Mouse (Mus musculus) frontal cortex, adult (tissue): ENCODE data around the gene Dedd.
"Not testable (repeated sequence)": the region's sequence is repeated elsewhere in the genome, so short reads cannot be mapped to it uniquely, and the experiment has no call there.

Experiments used
- ATAC-seq: cut with Nextera tagmentation; 2 replicates; pipeline ENCODE4 v1.9.2; 2017; ENCODE audit warnings: mild to moderate bottlenecking, moderate library complexity, mixed read lengths; ENCODE audit not compliant: low TSS enrichment

The Dedd gene

GRCm38 (mm10) chr1:171328839-171329432 lies at the start of gene Dedd:
Dedd (plus strand) TSS chr1:171329145.
- ATAC-seq: peak; percentile 90

GRCm38 (mm10) chr1:171279721-171280120 lies 49.2 kb upstream of the Dedd start:
- no peak for ATAC-seq

GRCm38 (mm10) chr1:171280250-171280915 lies 48.6 kb upstream of the Dedd start:
- no peak for ATAC-seq

DNA sequence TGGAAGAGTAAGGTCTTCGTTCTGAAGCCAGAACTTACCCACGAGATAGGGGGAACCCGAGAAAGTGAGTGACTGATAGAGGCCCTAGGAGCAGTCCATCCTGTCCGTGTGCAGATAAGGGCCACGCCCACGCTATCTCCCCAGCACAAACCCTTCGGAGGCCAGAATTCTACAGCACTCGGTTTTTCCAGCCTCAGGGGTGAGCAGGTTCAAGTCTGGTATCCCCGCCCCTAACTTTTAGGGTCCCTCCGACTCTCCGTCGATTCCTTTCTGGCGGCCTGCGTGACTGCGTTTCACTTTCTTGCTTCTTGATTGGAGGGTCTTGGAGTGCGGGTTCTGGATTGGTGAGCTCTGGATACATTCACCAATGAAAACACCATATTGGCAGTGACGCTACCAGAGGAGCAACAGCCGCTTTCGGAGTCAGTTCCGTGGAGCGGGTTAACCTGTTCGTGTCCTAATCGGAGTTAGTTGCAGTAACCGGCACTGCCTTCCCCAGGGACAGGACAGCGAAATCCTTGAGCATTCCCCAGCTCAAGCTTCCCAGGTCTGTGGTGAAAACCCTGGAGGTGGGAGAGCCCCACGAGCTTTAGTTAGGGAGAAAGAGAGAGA lies 47.9 kb upstream of the Dedd start, which contains the start of gene Ppox:
Gene Ppox (minus strand): TSS at position 271 of the 612 bp plus-strand sequence.
- peak; percentile 93 for ATAC-seq

DNA sequence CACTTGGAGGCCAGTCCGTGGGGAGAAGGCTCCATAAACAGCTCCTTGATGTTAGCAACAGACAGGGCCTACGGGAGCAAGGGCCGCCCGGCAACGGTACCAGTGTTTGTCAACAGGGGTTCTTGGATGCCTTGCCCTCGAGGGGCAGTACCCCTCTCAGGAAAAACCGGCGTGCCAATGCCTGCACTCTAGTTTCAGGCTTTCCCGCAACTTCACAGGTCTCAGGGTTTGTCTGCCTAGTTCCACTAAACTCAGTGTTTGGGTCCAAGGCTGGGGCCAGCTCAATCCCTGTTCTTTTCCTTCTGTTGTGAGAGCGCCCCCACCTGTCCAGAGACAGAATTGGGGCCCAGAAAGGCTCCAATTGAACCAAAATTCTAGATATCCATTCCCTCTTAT lies 47.4 kb upstream of the Dedd start:
- peak; percentile 42 for ATAC-seq

DNA sequence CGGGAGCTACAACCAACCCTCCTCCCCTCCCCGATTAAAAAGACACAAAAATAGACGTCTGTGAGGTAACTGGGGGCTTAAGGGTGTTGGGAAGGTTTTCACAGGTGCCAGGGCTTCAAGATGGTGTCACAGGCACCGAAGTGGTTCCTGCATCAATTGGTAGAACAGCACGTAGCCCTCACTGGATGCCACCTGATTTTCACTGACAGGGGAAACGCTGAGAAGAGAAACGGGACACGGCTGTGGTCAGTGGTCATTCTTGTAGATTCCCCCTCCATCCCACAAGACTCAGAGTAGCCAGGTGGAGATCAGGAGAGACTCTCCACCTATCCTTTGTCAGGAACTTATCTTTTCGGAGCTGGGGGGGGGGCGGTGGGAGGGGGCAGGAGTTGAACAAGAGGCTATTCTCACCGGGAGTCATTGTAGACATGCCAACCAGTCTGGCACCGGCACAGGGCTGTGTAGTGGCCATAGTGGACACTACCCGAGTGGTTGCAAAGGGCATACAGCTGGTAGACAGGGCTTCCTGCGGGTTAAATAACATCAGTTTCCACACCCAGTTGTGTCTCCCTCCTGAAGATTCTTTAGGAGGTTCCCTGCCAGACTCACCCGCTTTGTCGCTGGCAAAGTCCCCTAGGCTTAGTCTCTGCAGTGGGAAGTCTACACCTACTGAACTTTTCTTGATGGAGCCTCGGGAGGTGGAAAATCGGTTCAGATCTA lies 46.7 kb upstream of the Dedd start:
- ATAC-seq: no peak

DNA sequence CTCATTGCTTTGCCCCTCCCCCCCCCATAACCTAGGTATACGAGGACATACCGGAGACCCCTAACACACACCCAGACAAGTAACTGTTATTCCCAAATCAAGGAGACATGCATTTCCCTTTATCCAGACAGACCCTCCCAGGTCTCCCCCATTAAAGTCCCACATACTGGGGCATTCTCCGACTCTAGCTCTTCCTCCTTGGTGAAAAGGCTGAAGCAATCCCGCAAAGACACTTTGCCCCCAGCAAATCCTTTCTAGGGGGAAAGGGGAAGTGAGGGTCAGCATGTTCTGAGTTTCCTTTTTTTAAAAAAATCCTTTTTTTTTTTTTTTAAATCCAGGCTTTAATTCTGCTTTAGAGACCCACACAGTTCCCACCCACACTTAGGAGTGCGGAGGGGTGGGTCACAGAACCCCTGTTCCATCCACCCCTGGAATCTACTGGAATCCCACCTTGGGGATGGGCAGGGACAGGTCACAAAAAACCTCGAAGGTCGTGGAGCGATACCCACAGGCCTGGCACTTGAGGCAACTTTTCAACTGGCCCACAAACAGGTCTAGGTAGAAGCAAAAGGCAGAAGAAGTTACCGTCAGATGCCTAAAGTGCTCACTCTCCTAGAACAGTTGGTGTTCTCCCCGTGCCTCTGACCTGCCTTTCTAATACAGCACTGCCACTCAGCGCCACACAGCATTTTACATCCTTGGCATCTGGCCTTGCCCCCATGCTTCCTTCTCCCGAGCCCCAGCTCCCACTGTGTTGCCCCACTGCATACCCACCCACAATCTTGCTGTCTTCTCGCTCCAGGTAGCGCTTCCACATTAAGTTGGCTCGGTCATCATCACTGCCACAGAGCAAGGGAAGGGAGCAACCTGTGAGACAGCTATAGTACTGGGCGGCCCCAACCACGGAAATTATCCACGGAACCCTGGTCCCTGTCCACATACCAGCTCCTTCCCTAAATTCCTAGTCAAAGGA lies 45.5 kb upstream of the Dedd start:
- no peak for ATAC-seq

DNA sequence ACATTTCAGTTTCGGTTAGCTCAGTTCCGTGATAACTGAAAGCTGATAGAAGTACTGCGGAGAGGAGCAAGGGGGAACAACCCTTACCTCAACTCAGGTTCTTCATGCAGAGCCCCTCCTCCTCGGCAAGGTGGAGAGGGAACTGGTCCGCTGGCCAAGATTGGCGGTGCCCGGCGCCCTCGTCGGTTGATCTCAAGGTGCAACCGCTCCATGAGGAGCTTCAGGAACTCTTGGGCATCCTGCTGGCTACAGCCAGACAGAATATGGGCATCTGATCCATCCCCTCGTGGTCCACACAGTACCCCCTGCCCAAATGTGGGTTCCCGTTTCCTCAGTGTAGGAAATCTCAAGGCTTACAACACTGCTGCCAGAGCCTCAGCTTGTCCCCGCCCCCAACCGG lies 44.5 kb upstream of the Dedd start:
- ATAC-seq: no peak

GRCm38 (mm10) chr1:171285096-171285892 lies 43.7 kb upstream of the Dedd start:
- no peak for ATAC-seq

DNA sequence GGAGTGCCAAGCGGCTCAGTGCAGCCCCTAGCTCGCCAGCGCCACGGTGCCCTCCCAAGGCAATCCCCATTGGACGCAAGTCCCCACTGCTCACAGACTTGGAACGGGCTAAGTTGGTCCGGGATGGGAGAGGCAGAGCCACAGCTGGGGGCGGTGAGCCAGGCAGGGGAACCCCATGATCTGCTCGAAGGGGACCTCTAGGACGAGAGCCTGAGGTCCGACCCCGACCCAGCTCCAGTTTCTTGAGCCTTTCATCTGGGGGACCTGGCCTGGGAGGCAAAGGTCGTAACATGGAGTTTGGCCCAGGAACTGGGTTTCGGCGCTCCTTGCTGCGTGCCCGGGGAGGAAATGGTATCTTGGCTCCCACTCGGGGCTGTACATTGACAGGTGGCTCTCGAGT lies 42.4 kb upstream of the Dedd start:
- no peak for ATAC-seq

DNA sequence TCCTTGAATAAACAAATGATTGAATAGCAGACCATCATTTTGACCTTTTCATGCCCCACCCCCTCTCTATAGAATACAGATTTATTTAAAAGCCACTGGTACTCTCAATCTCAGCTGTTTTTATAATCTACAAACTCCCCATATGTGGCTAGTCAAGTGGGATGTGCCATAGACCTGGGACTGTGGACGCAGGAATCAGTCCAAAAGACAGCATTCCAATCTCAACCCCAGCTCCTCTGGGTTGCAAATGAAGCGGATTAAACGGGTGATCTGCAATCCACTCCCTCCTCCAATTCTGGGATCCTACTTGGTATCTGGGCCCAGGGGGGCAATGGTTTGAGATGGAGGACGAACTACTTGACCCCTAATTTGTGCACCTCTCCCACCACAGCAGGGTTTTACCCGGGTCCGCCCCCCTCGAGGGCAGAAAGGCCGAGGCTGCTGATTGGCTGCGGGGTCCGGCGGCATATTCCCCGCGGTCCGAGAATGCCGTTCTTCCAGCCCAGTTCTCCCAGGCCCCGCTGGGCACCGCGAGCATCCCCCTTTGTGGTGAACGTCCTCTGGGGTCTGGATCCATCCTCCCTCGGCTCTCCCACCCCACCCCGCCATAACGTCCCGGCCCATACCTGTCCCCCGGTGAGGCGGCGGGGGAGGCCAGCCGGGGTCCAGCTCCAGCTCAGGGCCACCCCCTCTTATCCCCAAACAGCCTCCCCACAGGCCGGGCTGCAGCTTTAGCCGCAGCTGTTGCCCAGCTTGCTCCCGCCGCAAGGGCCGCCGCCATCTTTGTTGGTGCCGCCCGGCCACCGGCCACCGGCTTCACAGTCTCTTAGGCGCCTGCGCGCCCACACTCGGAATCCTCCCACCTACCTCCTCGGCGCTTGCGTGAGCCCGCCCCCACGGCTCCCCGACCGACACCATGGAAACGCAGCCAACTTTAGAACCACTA lies 41.5 kb upstream of the Dedd start, which contains the start of gene Usp21:
Gene Usp21 (minus strand): TSS at position 856 of the 946 bp plus-strand sequence.
- peak; percentile 90 for ATAC-seq

DNA sequence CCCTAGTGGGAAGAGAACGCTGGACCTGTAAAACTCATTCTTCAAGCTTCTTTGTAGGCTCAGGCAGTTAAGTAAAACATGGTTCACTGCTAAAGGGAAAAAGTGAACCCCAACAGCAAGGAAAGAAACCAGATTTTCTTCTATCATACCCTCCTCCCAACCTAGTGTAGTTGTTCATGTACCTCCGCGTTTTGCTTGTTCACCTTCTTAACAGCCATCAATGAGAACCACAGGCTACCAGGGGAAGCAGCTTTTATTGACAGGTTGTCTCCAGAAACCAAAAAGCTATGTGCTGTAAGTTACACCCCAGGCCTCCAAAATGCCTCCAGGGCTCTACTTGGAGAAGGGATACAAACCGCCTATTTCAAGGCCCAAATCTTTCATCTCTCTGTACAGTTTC lies 40.6 kb upstream of the Dedd start:
- no peak for ATAC-seq

- no peak for ATAC-seq
These were observed 35.6 kb upstream of the Dedd start for GRCm38 (mm10) chr1:171293351-171293750.

DNA sequence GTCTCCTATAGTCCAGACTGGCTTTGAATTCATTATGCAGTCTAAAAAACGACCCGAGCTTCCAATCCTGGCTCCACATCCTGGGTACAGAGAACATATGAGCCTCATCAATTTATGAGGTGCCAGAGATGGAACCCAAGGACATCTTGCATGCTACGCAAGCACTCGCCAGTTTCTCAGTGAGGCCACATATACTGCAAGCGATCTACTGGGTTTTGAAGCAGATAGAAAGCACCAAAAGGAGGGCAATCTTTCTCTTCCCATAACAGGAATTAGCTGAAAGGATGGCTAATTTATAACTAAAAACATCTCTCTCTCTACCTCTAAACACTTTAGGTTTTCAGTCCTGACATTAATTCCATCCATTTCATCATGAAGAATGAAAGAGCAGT lies 35.0 kb upstream of the Dedd start:
- peak; percentile 24; the same call in 1 of the 2 replicates for ATAC-seq

DNA sequence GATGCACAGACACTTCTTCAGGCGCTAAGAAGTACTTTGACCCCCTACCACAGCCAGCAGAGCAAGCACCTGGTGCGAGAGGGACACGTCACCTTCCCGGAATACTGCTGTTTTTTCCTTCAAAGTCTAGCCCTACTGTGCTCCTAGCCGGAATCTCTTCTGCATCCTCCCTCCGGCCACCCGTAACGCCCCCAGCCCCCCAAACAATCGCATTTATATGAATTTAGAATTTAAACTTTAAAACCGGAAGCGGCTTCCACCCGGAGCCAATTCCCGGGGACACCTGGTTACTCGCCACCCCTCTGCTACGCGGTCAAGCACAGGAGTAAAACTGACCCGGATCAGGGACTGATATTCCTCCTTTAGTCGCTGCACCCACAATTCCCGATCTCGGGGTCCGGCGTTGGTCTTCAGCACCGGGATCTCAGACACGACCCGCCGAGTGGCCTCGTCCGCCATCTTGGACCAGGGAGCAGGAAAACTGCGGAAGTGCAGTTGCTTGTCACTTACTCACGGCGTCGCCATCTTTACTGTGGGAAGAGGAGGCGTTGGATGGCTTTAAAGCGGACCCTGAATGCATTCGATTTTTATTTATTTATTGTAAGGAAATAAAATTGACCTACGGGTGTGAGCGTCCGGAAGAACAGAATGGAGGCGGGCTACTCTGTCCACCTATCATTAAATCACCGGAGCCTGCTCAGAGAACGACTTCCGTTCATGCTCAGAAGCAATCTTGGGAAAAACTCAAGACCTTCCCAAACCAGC lies 34.5 kb upstream of the Dedd start, which contains the start of gene Ufc1:
Gene Ufc1 (minus strand): TSS at position 727 of the 765 bp plus-strand sequence.
- ATAC-seq: peak; percentile 84

GRCm38 (mm10) chr1:171295063-171295402 lies 33.9 kb upstream of the Dedd start:
- ATAC-seq: 0 out of 2 replicates have a peak, but pooled peaks have one; percentile 6

GRCm38 (mm10) chr1:171298226-171298625 lies 30.7 kb upstream of the Dedd start:
- ATAC-seq: no peak

DNA sequence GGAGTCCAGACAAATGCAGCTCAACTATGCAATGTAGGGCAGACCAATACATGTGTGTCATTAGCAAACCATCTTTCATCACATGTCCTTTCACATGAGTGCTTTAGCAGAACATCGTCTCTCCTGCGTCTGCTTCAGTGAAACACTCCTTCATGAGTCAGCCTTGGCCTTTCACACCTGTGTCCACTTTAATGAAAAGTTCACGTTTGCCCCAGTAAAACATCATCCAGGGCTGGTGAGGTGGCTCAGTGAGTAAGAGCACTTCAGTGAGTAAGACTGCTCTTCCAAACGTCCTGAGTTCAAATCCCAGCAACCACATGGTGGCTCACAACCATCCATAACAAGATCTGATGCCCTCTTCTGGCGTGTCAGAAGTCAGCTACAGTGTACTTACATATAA lies 22.8 kb upstream of the Dedd start:
- ATAC-seq: not testable (repeated sequence)
